In the genomic region with DNA sequence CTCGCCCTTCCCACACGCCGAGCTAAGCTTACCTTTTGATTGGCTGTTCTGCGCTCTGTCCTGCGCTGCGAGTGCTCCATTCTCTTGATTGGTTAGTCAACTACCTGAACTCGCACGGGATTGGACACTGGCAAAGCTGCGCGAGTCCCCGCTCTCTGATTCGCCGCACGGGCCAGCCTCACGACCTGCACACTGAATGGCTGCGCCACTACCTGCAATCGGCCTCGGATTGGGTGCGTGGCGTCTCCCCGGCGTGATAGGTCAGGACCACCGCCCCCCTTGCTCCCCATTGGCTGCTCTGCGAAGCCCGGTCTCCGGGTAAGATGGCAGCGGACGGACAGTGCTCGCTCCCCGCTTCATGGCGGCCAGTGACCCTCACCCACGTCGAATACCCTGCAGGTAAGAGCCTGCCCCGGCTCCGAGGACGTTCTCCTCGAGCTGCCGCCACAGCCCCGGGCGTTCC, we compare ENCODE assay signal across 8 mouse cellular contexts. TPM values are rescaled to one million over a fixed set of nuclear protein-coding genes. Genes with fewer than 3 reads are reported as not detected.
DNase-seq lines count a peak whose midpoint lies in the region; ATAC-seq lines count a peak whose summit lies in the region.

A gene (plus strand): TSS at position 141 of the 463 bp plus-strand sequence.

- WGBS in hindbrain, embryonic 16.5 days, result under 1% methylated on average over 34 of the region's 40 CpGs
- WGBS in macrophage (ENCODE audit: missing documents), result 0% methylated on average over 40 of the region's 40 CpGs

- H3K4me3 ChIP-seq in hindbrain, embryonic 16.5 days (ENCODE audit: low read length), result peak within 1 kb of the TSS; percentile 91
- H3K4me3 ChIP-seq in macrophage (ENCODE audit: inconsistent target), result peak within 1 kb of the TSS; percentile 55

- H3K27ac ChIP-seq in hindbrain, embryonic 16.5 days (ENCODE audit: low read depth, low read length), result peak within 1 kb of the TSS; percentile 96
- peak within 1 kb of the TSS; percentile 71 for H3K27ac ChIP-seq in macrophage

- H3K4me2 ChIP-seq in hindbrain, embryonic 16.5 days (ENCODE audit: low read length), result peak within 1 kb of the TSS; percentile 96

- ATAC-seq in hindbrain, embryonic 16.5 days, result peak; percentile 98

- peaks cover 32% of the 10 kb centered on the region for H3K79me2 ChIP-seq in macrophage (ENCODE audit: inconsistent target)

- H3K27me3 ChIP-seq in hindbrain, embryonic 16.5 days (replicated peaks; ENCODE audit: control insufficient read depth, insufficient read depth, low read length), result no peaks in the 10 kb centered on the region

- peak; percentile 99 for DNase-seq in T-cell, adult 2 months (ENCODE audit: low spot score)
- DNase-seq in cerebellum, postnatal 36 days, result peak; percentile 97
- peak; percentile 96 for DNase-seq in gastrocnemius, adult 18-20 months (ENCODE audit: low spot score)
- DNase-seq in left cerebral cortex, adult 18-20 months (ENCODE audit: low spot score in 2 of 2), result peak; percentile 95 to 98
- DNase-seq in right cerebral cortex, adult 18-20 months, result peak; percentile 99
- DNase-seq in urinary bladder, postnatal 10 days (ENCODE audit: low spot score), result peak; percentile 86

- H3K4me1 ChIP-seq in hindbrain, embryonic 16.5 days (ENCODE audit: control insufficient read depth, insufficient read depth, low read depth, low read length), result peaks cover 20% of the 10 kb centered on the region

- peak within 1 kb of the TSS; percentile 81 for H3K9ac ChIP-seq in hindbrain, embryonic 16.5 days (ENCODE audit: low read depth, low read length)

- peaks cover 8% of the 10 kb centered on the region for H3K36me3 ChIP-seq in hindbrain, embryonic 16.5 days (ENCODE audit: control insufficient read depth, insufficient read depth, low read length)
- H3K36me3 ChIP-seq in macrophage (ENCODE audit: inconsistent target), result peaks cover 7% of the 10 kb centered on the region; the same call in 1 of the 2 replicates

- H3K9me3 ChIP-seq in hindbrain, embryonic 16.5 days (ENCODE audit: control insufficient read depth, low read length), result no peaks in the 10 kb centered on the region

RNA-seq across cellular contexts. Expression of the gene that starts here (rescaled TPM):
- 1 to 10 TPM; 4.9 to 6.9 TPM for total RNA-seq in gastrocnemius, adult 18-20 months (2021)
- polyA plus RNA-seq in hindbrain, embryonic 16.5 days (2015; fragmentation: Nextera tagmentation; extraction: Ambion mirVana), result 63.7 and 67.7 TPM in 2 replicates
- total RNA-seq in left cerebral cortex, adult 18-20 months (2021), result 10 to 100 TPM; 24.2 to 27.5 TPM
- 10 to 100 TPM in 17 of 26 experiments, 1 to 10 TPM in 9; 2.1 to 42.4 (median 19.5) TPM for total RNA-seq in macrophage (2018; cell fraction: chromatin; rRNA removed)
- total RNA-seq in macrophage (2018; cell fraction: cytosol; rRNA removed), result 10 to 100 TPM in 23 of 26 experiments, 1 to 10 TPM in 3; 5.4 to 23.8 (median 16.5) TPM
- total RNA-seq in macrophage (2018; cell fraction: nucleus; rRNA removed), result 10 to 100 TPM in 23 of 26 experiments, 1 to 10 TPM in 3; 4.6 to 53.0 (median 19.3) TPM
- 18.7 to 21.3 TPM (median 18.7 TPM) in 3 replicates for polyA plus RNA-seq in macrophage (2018)

Comparison
In these comparisons a context has a peak if more than half of its experiments do, and no peak if none do; other contexts are left out.
1. Peak in every context shown above with its lines: DNase-seq, ATAC-seq, H3K4me3 ChIP-seq and H3K27ac ChIP-seq.